Mouse (Mus musculus) heart, adult 2 months (tissue): ENCODE results near the gene Cd300a.

Experiments
- CTCF ChIP-seq: fragments of 200-600 bp; IDR thresholded peaks from 2 replicates; pipeline ENCODE4 v1.8.1; 2022; ENCODE audit warnings: antibody characterized with exemption, mild to moderate bottlenecking, moderate library complexity
- EP300 ChIP-seq: fragments of 200-500 bp; IDR thresholded peaks from 2 replicates; pipeline ENCODE4 v1.6.1; 2011; ENCODE audit warnings: low read depth, low read length, control low read depth; ENCODE audit not compliant: insufficient read depth
- POLR2A ChIP-seq: fragments of 200-500 bp; IDR thresholded peaks from 2 replicates; pipeline ENCODE4 v1.6.1; 2011; ENCODE audit warnings: mild to moderate bottlenecking, low read depth, low read length, control low read depth; ENCODE audit not compliant: insufficient read depth

DNA sequence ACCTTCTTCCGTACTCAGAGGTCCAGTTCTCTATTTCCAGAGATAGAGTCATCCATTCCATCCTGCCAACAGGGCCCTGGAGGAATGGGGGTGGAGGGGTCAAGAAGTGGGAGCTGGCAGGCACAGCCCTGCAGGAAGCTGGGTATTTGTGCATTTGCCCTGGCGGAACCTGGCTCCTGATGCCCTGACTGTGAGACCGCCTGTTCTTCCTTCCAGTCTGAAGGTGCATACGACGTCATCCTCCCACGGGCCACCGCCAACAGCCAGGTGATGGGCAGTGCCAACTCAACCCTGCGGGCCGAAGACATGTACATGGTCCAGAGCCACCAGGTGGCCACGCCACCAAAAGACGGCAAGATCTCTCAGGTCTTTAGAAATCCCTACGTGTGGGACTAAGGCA, 21.6 kb upstream of the Cd300a start:
- no peak for TF ChIP-seq CTCF
- TF ChIP-seq POLR2A: no peak
- no peak for TF ChIP-seq EP300
